In genomic region chr4:57166922-57167870, GRCm38 (mm10) we compare ENCODE assay signal across 8 mouse cellular contexts. TPM values are rescaled to one million over a fixed set of nuclear protein-coding genes. Genes with fewer than 3 reads are reported as not detected.
DNase-seq lines count a peak whose midpoint lies in the region; ATAC-seq and TF ChIP-seq lines count a peak whose summit lies in the region.

No protein-coding gene starts in this region.

- no peaks in the 10 kb centered on the region for H3K4me1 ChIP-seq in embryonic facial prominence, embryonic 11.5 days (ENCODE audit: control insufficient read depth, insufficient read depth, low read length)
- no peaks in the 10 kb centered on the region; the same call in 1 of the 2 replicates for H3K4me1 ChIP-seq in lung, adult 2 months (ENCODE audit: control insufficient read depth, insufficient read depth, low read length)

- H3K4me2 ChIP-seq in embryonic facial prominence, embryonic 11.5 days (ENCODE audit: low read depth, low read length) = no peak overlapping the region; the same call in 1 of the 2 replicates

- no peak overlapping the region; the same call in 1 of the 2 replicates for H3K27ac ChIP-seq in embryonic facial prominence, embryonic 11.5 days (replicated peaks; ENCODE audit: low read depth, low read length)

- peak; percentile 22 to 38 for DNase-seq in adrenal gland, adult (ENCODE audit: inconsistent age in 2 of 2, low spot score in 1 of 2)
- no peak for DNase-seq in adrenal gland, postnatal 25 days
- DNase-seq in A20 (ENCODE audit: low read depth, low spot score) = peak; percentile 42
- peak; percentile 60 for DNase-seq in embryonic facial prominence, embryonic 11.5 days (ENCODE audit: low spot score)
- DNase-seq in lung, adult 2 months = peak; percentile 66
- no peak for DNase-seq in spleen, adult 18-20 months
- DNase-seq in adrenal gland, postnatal 14 days = no peak
- no peak for DNase-seq in layer of hippocampus, postnatal 10 days (ENCODE audit: low spot score in 2 of 2)

- no peaks in the 10 kb centered on the region for H3K36me3 ChIP-seq in embryonic facial prominence, embryonic 11.5 days (replicated peaks; ENCODE audit: control insufficient read depth, insufficient read depth, low read depth, low read length)

- 49% methylated on average over 12 of the region's 12 CpGs for WGBS in embryonic facial prominence, embryonic 11.5 days
- 43% methylated on average over 12 of the region's 12 CpGs for WGBS in lung, adult 2 months

- no peaks in the 10 kb centered on the region for H3K27me3 ChIP-seq in embryonic facial prominence, embryonic 11.5 days (ENCODE audit: control insufficient read depth, insufficient read depth, low read length)

- no peak for ATAC-seq in embryonic facial prominence, embryonic 11.5 days (replicated peaks; ENCODE audit: insufficient number of reproducible peaks, low FRiP score, low TSS enrichment, low read depth)

- TF ChIP-seq CTCF in lung, adult 2 months (IDR thresholded peaks at IDR 0.05; ENCODE audit: insufficient read depth, low read length) = no peak

- no peak for TF ChIP-seq POLR2A in lung, adult 2 months (IDR thresholded peaks at IDR 0.05; ENCODE audit: borderline replicate concordance, extremely low read depth, low read depth, low read length)

- H3K9ac ChIP-seq in embryonic facial prominence, embryonic 11.5 days (replicated peaks; ENCODE audit: low read length) = no peak overlapping the region

- H3K4me3 ChIP-seq in embryonic facial prominence, embryonic 11.5 days (ENCODE audit: low read depth, low read length) = no peak overlapping the region
- no peak overlapping the region for H3K4me3 ChIP-seq in lung, adult 2 months (replicated peaks; ENCODE audit: extremely low read depth, low read depth, low read length)

- no peaks in the 10 kb centered on the region for H3K9me3 ChIP-seq in embryonic facial prominence, embryonic 11.5 days (replicated peaks; ENCODE audit: control insufficient read depth, low read length)

RNA-seq across cellular contexts. Expression of gene Epb41l4b, which starts 24.0 kb away (rescaled TPM):
- total RNA-seq in adrenal gland, postnatal 25 days (2021) = 1.4 and 2.3 TPM in 2 replicates
- polyA plus RNA-seq in embryonic facial prominence, embryonic 11.5 days (2014; fragmentation: Nextera tagmentation; extraction: Ambion mirVana) = 2.0 TPM in 2 replicates
- polyA plus RNA-seq in lung, adult 2 months (2012; rRNA removed) = 23.8 and 28.9 TPM in 2 replicates
- 3.5 and 5.4 TPM in 2 replicates for total RNA-seq in adrenal gland, postnatal 14 days (2021)
- 10 to 100 TPM in 1 of 2 experiments, 1 to 10 TPM in 1; 9.3 to 12.7 TPM for total RNA-seq in layer of hippocampus, postnatal 10 days (2021)

Comparison
In these comparisons a context has a peak if more than half of its experiments do, and no peak if none do; other contexts are left out.
1. DNase-seq: peak in adrenal gland, adult (2 of 2), A20 (single experiment), embryonic facial prominence, embryonic 11.5 days (single experiment) and lung, adult 2 months (single experiment); none in adrenal gland, postnatal 25 days (single experiment), spleen, adult 18-20 months (0 of 2), adrenal gland, postnatal 14 days (single experiment) and layer of hippocampus, postnatal 10 days (0 of 2).